8 mouse cellular contexts compared by ENCODE assay signal in genomic region chr3:135730790-135731189, GRCm38 (mm10). TPM values are rescaled to one million over a fixed set of nuclear protein-coding genes. Genes with fewer than 3 reads are reported as not detected.
DNase-seq lines count a peak whose midpoint lies in the region; ATAC-seq and TF ChIP-seq lines count a peak whose summit lies in the region.

No protein-coding gene starts in this region.

- intact Hi-C loops in left cerebral cortex, postnatal 10 days (cut with DNase I), result loop anchor here (2.0 to 10.0 kb wide), 3 partner anchors 328 to 1086 kb away; no protein-coding TSS in a partner anchor

- WGBS in kidney, adult 2 months, result 56% methylated on average over 9 of the region's 9 CpGs
- WGBS in heart, embryonic 15.5 days, result 34% methylated on average over 9 of the region's 9 CpGs
- 55% methylated on average over 9 of the region's 9 CpGs for WGBS in midbrain, embryonic 12.5 days

- H3K27ac ChIP-seq in kidney, adult 2 months (ENCODE audit: insufficient read depth, low read depth, low read length), result 0 out of 2 replicates have a peak overlapping the region, but pooled peaks have one; percentile 16
- no peak overlapping the region for H3K27ac ChIP-seq in heart, embryonic 15.5 days
- no peak overlapping the region for H3K27ac ChIP-seq in midbrain, embryonic 12.5 days (replicated peaks)

- no peak for DNase-seq in kidney, adult 2 months
- no peak for DNase-seq in kidney, postnatal 25 days
- peak; percentile 60 for DNase-seq in NIH3T3 (ENCODE audit: low read depth)
- DNase-seq in left cerebral cortex, postnatal 10 days (ENCODE audit: extremely low spot score in 1 of 2, low spot score in 2 of 2), result no peak

- H3K9me3 ChIP-seq in heart, embryonic 15.5 days (replicated peaks), result no peaks in the 10 kb centered on the region
- H3K9me3 ChIP-seq in midbrain, embryonic 12.5 days, result no peaks in the 10 kb centered on the region

- TF ChIP-seq CTCF in kidney, adult 2 months (conservative IDR thresholded peaks at IDR 0.05; ENCODE audit: insufficient read depth, insufficient read length, low read depth, low read length), result no peak

- no peak for ATAC-seq in heart, embryonic 15.5 days (replicated peaks; ENCODE audit: insufficient number of reproducible peaks, insufficient read depth, low FRiP score, low read depth)
- peak; percentile 81 for ATAC-seq in midbrain, embryonic 12.5 days (ENCODE audit: low FRiP score, low read depth)
- no peak for ATAC-seq in activated CD4-positive, CD25-positive, alpha-beta regulatory T cell, adult 4 months
- ATAC-seq in inflammation-experienced regulatory T-cells, adult 6 months, result no peak

- no peak overlapping the region for H3K9ac ChIP-seq in heart, embryonic 15.5 days
- no peak overlapping the region for H3K9ac ChIP-seq in midbrain, embryonic 12.5 days (replicated peaks)

- TF ChIP-seq POLR2A in kidney, adult 2 months (IDR thresholded peaks at IDR 0.05; ENCODE audit: low read depth, low read length), result no peak

- H3K4me2 ChIP-seq in heart, embryonic 15.5 days, result peak overlapping the region; percentile 40; the same call in 1 of the 2 replicates
- no peak overlapping the region for H3K4me2 ChIP-seq in midbrain, embryonic 12.5 days (replicated peaks)

- no peak overlapping the region for H3K4me3 ChIP-seq in kidney, adult 2 months (ENCODE audit: insufficient read depth, low read depth, low read length)
- H3K4me3 ChIP-seq in heart, embryonic 15.5 days, result 0 out of 2 replicates have a peak overlapping the region, but pooled peaks have one; percentile 4
- H3K4me3 ChIP-seq in midbrain, embryonic 12.5 days, result no peak overlapping the region

- H3K36me3 ChIP-seq in kidney, adult 2 months (ENCODE audit: control insufficient read depth, insufficient read depth, low read length), result no peaks in the 10 kb centered on the region
- no peaks in the 10 kb centered on the region for H3K36me3 ChIP-seq in heart, embryonic 15.5 days
- H3K36me3 ChIP-seq in midbrain, embryonic 12.5 days, result no peaks in the 10 kb centered on the region

- H3K4me1 ChIP-seq in kidney, adult 2 months (ENCODE audit: control insufficient read depth, insufficient read depth, low read length), result no peaks in the 10 kb centered on the region
- H3K4me1 ChIP-seq in heart, embryonic 15.5 days (replicated peaks), result peaks cover 8% of the 10 kb centered on the region
- 0 out of 2 replicates have a peak, but pooled peaks cover 5% of the 10 kb centered on the region for H3K4me1 ChIP-seq in midbrain, embryonic 12.5 days

- no peaks in the 10 kb centered on the region for H3K27me3 ChIP-seq in kidney, adult 2 months (replicated peaks; ENCODE audit: control insufficient read depth, insufficient read depth, low read length)
- H3K27me3 ChIP-seq in heart, embryonic 15.5 days, result no peaks in the 10 kb centered on the region
- no peaks in the 10 kb centered on the region for H3K27me3 ChIP-seq in midbrain, embryonic 12.5 days

RNA-seq across cellular contexts. Expression of gene Nfkb1, which starts 39.4 kb away (rescaled TPM):
- 43.1 and 46.0 TPM in 2 replicates for polyA plus RNA-seq in kidney, adult 2 months (2012; rRNA removed)
- polyA plus RNA-seq in heart, embryonic 15.5 days (2015; fragmentation: Nextera tagmentation; extraction: Ambion mirVana), result 17.1 and 28.4 TPM in 2 replicates
- 9.0 and 10.5 TPM in 2 replicates for polyA plus RNA-seq in midbrain, embryonic 12.5 days (2016; fragmentation: Nextera tagmentation; extraction: Ambion mirVana)
- 100 to 1,000 TPM in 1 of 2 experiments, 10 to 100 TPM in 1; 96.6 to 101 TPM for polyA plus RNA-seq in activated CD4-positive, CD25-positive, alpha-beta regulatory T cell, adult 4 months (2017; shearing (Covaris generic))
- total RNA-seq in left cerebral cortex, postnatal 10 days (2021), result 10 to 100 TPM; 16.9 to 18.3 TPM
- polyA plus RNA-seq in inflammation-experienced regulatory T-cells, adult 6 months (2017; shearing (Covaris generic)), result 100 to 1,000 TPM in 2 of 3 experiments, 10 to 100 TPM in 1; 95.7 to 123 (median 121) TPM
